Mouse (Mus musculus) T-helper 17 cell (primary cell): Measurements from ENCODE around the gene Eif5.
"Not testable (repeated sequence)": the region's sequence is repeated elsewhere in the genome, so short reads cannot be mapped to it uniquely, and the experiment has no call there.

Source experiments
- in situ Hi-C, 2 experiments: fragments of 300-600 bp; cut with MboI, MseI; formaldehyde crosslinking; loops; 1 replicate in 1 of 2; 2 replicates in 1 of 2; pipeline ENCODE4 v1.15.1; 2025; ENCODE audit warnings: high pct_unique_total_duplicates in 2 of 2

Eif5 gene

GRCm38 (mm10) chr12:111524469-111524868 lies 13.3 kb upstream of the Eif5 start:
- in situ Hi-C loops = no loop called here

GRCm38 (mm10) chr12:111524883-111525282 lies 12.9 kb upstream of the Eif5 start:
- in situ Hi-C loops = loop anchor here in 1 of 2 experiments (25.0 kb wide), 1 partner anchor 813 kb away; the partner anchor contains the start of gene Hsp90aa1

GRCm38 (mm10) chr12:111527643-111528281 lies 10.1 kb upstream of the Eif5 start:
- in situ Hi-C loops = loop anchor here in 1 of 2 experiments (25.0 kb wide), 1 partner anchor 815 kb away; the partner anchor contains the start of gene Hsp90aa1

- in situ Hi-C loops = loop anchor here in 1 of 2 experiments (25.0 kb wide), 1 partner anchor 817 kb away; the partner anchor contains the start of gene Hsp90aa1
Observed at GRCm38 (mm10) chr12:111529192-111529591, 8.6 kb upstream of the Eif5 start.

DNA sequence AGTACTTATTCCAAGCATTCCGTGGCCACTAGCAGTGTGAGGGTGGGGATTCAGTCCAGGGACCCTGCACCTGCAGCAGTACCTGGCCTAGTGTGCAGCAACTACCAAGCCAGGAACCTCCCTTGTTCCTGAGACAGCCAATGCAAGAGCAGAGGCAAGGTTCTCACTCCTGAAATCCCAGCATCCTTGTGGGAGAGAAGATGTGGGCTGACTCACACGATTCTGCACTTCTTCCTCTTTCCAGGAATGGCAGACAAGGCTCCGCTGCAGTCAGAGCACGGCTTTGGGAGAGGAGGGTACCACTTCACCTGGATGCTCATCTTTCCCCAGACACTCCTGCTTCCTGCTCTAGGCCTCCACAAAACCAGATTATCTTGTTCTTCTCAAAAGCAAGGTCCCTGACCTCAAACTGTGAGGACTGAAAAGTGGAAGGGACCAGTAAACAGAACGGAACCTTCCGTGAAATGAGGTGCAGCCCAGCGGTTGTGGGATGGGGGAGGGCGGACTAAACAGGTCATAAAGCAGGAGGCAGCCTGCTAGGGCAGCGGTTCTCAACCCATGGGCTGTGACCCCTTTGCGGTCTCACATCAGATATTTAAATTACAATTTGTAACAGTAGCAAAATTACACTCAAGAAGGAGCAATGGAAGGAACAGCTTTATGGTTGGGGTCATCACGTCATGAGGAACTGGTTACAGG lies 4.6 kb upstream of the Eif5 start:
- in situ Hi-C loops = loop anchor here in 1 of 2 experiments (25.0 kb wide), 1 partner anchor 821 kb away; the partner anchor contains the start of gene Hsp90aa1

- in situ Hi-C loops = loop anchor here (5.0 to 25.0 kb wide), 2 partner anchors 763 to 823 kb away; partner anchors contain the start of gene Hsp90aa1 (in 1 of the 2)
Observed at GRCm38 (mm10) chr12:111535281-111535680, 2.5 kb upstream of the Eif5 start.

GRCm38 (mm10) chr12:111535762-111536161 lies 2.1 kb upstream of the Eif5 start:
- in situ Hi-C loops = loop anchor here (5.0 to 25.0 kb wide), 2 partner anchors 763 to 823 kb away; partner anchors contain the start of gene Hsp90aa1 (in 1 of the 2)

DNA sequence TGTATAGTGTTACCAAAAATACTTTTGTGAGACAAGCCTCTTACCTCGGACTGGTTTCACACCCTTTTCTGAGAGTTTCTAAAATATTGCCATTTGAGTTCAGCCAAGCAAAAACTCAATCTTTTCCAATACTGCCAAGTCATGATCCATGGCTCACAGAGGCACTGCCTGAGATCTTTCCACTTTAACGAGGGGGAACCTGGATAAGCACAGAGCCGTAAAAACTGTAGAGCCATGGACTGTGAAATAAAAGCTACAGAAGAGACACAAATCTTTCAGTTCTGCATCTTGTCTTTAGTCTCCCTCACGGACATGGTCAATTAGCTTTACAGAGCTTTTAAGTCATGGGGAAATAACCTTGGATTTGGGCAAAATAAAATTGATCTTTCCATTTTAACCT lies 1.1 kb upstream of the Eif5 start:
- in situ Hi-C loops = loop anchor here (5.0 to 25.0 kb wide), 2 partner anchors 764 to 824 kb away; partner anchors contain the start of gene Hsp90aa1 (in 1 of the 2)

DNA sequence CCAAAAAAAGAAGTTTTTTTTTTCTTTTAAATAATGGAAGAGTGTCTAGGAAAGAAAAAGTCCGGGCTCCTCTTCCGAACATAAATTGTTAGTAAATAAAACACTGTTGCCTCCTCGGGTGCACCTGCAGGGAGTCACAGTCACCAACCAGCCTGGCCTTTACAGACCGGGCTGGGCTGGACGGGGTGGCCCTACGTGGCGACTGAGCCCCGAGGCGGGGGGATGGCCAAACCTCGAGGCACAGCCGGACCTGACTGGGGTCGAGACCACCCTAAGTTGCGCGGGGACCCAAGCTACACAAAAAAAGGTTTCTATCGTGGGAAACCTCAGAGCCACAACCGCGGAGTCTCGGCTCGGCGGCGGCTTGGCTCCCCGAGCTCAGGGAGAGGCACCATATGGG lies 475 bp upstream of the Eif5 start:
- in situ Hi-C loops = loop anchor here (5.0 to 25.0 kb wide), 2 partner anchors 765 to 825 kb away; partner anchors contain the start of gene Hsp90aa1 (in 1 of the 2)

DNA sequence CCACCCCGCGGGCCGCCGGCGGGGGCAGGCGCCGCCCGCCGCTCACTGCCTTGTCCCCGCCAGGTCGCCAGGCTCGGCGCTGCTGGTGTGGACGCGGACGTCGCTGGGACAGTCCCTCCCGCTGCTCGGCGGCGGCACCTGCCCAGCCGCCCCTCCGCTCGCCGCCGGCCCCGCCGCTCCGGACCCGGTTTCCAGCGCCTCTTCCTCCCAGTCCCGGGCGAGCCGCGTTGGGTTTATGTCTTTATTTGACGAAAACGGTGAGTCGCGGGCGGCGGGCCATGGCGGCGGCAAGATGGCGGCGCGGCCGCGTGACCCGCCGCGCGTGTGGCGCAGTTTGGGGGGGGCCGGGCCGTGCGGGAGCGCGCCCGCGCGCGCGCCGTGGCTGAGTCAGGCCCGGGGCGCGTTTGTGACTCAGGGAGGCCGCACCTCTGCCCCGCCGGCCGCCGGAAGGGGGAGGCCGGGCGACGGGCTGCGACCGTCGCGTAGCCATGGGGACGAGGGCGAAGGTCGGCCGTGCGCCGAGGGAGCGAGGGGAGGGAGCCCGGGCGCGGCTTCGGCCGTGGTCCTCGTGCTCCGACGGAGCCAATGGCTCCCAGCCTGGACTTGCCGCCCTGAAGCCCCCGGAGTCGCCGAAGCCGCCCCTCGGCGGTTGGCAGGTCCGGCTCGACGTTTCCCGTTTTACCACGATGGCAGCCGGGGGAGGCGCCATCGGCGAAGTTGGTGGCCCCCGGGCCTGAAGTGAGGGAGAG lies 650 bp downstream of the Eif5 start:
- in situ Hi-C loops = loop anchor here (5.0 to 25.0 kb wide), 2 partner anchors 766 to 826 kb away; partner anchors contain the start of gene Hsp90aa1 (in 1 of the 2)

- in situ Hi-C loops = loop anchor here (5.0 to 25.0 kb wide), 2 partner anchors 767 to 827 kb away; partner anchors contain the start of gene Hsp90aa1 (in 1 of the 2)
Observed at GRCm38 (mm10) chr12:111539041-111539345, 1.2 kb downstream of the Eif5 start.

GRCm38 (mm10) chr12:111547070-111547469 lies 9.3 kb downstream of the Eif5 start:
- in situ Hi-C loops = loop anchor here in 1 of 2 experiments (25.0 kb wide), 1 partner anchor 835 kb away; the partner anchor contains the start of gene Hsp90aa1

DNA sequence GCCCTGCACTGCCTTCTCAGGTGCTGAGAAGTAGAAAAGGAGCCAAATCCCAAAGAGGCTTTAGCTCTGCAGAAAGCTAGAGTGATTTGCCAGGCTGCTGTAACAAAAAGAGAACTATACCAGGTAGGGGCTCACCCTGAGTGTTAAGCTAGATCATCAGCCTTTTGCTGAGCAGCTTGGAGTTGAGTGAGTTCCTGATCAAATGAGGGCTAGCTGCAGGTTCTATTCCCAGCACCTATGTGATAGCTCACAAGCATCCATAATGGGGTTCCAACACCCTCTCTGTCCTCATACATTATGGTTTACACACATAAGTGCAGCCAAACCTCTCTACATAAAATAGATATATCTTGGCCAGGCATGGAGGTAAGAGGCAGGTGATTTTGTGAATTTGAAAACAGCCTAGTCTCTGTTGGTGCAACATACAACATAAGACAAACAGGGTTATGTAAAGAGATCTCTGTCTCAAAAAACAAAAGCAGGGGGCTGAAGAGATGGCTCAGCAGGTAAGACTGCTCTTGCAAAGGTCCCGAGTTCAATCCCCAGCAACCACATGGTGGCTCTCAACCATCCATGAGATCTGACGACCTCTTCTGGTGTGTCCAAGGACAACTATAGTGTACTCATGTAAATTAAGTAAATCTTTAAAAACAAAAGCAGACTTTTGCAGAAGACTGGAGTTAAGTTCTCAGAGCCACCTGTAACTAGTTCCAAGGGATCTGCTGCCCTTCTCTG lies 10.9 kb downstream of the Eif5 start:
- in situ Hi-C loops = loop anchor here in 1 of 2 experiments (25.0 kb wide), 1 partner anchor 836 kb away; the partner anchor contains the start of gene Hsp90aa1

- in situ Hi-C loops = no loop called here
Observed at GRCm38 (mm10) chr12:111550679-111551078, 12.9 kb downstream of the Eif5 start.

DNA sequence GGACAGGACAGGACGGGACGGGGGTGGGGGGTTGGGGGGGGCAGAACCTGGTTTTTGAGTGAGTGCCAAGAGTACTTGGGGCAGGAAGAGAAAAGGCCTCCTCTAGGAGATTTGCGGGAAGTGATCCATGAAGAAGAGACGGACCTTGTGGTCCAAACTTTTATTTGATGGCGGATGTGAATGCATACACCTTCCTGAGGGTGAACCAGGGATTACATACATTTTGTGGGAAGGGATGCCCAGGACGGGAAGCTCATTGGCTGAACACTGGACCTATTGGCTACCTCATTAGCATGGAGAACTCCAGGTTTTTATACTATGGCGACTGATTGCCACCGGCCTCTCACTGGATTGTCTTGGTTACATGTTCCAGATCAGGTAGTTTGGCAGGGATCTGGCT lies 14.5 kb downstream of the Eif5 start:
- in situ Hi-C loops = no loop called here

DNA sequence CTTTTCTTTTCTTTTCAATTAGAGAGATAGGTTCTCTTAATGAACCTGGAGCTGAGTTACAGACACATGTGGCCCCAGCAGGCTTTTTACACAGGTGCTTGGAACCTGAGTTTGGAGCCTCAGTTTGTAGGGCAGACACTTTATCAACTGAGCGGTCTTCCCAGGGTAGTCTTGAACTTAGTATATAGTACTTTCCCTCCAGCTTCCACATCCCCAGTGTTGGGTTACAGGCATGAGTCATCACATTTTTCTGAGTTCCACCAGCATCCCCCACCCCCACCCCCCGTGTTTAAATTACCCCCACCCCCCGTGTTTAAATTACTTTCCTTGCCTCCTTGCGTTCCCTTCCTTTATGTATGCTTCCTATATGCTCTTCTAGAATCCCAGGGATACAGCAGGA lies 17.5 kb downstream of the Eif5 start:
- in situ Hi-C loops = no loop called here

GRCm38 (mm10) chr12:111555893-111556292 lies 18.1 kb downstream of the Eif5 start:
- in situ Hi-C loops = not testable (repeated sequence)

DNA sequence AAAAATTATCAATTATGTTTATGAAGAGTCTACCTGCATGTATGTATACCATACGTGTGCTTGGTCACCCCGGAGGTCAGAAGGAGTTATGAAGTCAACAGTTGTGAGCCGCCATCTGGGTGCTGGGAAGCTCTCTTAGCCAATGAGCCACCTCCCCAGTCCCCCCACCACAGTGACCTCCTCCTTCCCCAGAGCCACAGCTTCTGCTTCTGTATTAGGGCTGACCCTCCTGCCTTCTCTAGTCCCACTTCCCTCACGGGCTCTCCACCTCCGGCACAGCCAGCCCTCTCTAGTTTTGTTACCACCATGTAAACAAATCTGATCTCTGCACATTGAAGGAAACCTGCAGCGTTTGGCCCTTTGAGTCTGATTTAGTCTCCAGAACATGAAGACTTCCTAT lies 19.7 kb downstream of the Eif5 start:
- in situ Hi-C loops = no loop called here

DNA sequence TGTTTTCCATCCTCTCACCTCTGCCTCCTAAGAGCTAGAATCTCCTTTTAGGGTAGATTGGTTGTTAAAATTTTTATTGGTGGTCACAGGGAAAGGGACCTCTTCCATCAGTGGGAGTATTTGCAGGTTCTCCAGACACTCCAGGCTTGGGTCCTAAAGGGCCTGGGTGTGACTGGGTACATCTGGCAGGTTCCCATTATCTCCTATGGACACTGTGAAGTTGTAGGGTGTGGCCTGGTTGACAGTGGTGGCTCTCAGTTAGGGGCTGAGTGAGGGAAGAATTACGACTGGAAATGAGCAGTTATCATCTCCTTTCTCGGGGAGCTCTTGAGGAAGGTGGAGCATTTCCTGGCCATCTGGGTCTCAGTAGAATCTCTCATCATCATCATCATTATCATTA lies 20.8 kb downstream of the Eif5 start:
- in situ Hi-C loops = no loop called here

GRCm38 (mm10) chr12:111559647-111560258 lies 21.9 kb downstream of the Eif5 start:
- in situ Hi-C loops = no loop called here
